Mouse (Mus musculus): ENCODE results near the gene Acaca.
"Not testable (repeated sequence)": the region's sequence is repeated elsewhere in the genome, so short reads cannot be mapped to it uniquely, and the experiment has no call there.

Acaca gene

DNA sequence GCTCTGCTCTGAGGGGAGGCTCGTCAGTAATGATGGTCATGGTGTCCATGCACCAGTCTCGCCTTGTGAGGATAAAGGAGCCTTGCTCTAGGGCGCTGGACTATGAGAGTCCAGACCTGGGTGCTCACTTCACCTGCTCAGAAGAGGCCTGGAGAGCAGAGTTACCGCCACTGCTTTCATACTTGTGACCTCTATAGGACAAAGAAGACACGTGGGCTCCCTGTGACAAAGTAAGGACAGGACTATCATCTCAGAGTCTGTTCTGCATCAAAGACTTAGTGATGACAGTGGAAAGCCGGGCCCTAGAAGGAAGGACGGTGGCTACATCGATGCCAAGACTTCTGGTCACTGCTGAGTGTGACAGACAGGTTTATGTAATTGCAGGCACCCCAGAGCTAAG, 261.7 kb downstream of the Acaca start:
- DNase-seq (ENCODE audit: low read depth, low spot score): no peak

DNA sequence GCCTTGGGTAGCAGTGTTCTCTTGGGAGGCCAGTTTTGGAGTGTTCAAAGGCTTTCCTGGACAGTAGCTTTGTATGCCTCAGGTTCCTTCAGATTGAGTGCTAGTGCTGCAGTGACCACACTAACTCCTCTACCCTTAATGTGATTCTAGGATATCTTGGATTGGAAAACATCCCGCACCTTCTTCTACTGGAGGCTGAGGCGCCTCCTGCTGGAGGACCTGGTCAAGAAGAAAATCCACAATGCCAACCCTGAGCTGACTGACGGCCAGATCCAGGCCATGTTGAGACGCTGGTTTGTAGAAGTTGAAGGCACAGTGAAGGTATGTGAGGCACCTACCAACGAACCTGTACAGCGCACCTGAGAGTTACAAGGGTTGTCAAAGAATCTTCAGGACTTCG, 262.6 kb downstream of the Acaca start:
- not testable (repeated sequence) for DNase-seq (ENCODE audit: low read depth, low spot score)

DNA sequence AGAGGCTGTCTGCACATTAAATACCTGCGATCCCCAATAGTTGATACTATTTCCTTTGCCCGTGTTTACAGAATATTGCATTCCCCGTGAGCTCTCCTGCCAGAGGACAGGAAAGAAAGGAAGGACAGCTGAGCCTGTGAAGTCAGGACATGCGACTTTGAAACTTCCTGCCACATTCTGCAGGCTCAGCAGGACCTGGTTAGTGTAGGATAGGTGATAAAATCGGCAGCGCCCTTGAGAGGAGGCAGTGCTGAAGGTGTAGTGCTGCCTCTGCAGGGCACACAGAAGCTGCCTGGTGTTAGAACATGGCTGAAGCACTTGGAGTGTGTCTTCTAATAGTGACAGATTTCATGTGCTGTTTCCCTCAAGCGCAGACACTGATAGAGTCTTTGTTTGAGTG, 264.1 kb downstream of the Acaca start:
- no peak for DNase-seq (ENCODE audit: low read depth, low spot score)

DNA sequence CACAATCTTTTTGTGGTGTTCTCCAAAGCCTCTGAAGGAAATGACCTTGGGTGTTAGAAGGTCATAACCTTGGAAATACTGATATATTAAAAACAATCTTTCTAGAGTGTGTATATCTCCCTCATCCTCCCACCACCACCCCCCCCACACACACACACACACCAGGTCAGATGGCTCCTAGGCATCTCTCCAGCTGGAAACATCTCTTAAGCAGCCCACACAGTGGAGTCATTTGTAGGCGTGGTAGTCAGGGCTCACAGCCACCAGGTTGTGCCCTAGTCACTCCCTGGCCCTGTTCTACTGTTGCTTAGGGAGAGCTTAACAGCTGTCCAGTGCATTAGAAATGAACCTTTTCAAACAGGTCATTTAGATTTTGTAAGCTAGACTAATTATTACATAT, 265.5 kb downstream of the Acaca start:
- no peak for DNase-seq (ENCODE audit: low read depth, low spot score)

DNA sequence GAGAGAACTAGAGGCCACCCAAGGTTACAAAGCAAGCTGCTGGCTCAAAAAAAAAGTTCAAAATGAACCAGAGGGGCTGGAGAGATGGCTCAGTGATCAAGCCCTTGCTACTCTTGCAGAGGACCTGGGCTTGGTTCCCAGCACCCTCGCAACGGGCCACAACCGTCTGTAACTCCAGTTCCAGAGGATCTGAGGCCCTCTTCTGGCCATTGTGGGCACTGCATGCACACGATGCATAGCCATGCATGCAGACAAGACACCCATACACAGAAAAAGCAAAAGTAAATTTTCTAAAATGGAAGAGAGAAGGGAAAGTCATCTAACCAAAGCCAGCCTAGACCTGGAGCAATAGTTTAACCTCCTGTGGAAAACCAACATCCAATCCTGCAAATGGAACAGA, 277.3 kb downstream of the Acaca start:
- DNase-seq (ENCODE audit: low read depth, low spot score): no peak

DNA sequence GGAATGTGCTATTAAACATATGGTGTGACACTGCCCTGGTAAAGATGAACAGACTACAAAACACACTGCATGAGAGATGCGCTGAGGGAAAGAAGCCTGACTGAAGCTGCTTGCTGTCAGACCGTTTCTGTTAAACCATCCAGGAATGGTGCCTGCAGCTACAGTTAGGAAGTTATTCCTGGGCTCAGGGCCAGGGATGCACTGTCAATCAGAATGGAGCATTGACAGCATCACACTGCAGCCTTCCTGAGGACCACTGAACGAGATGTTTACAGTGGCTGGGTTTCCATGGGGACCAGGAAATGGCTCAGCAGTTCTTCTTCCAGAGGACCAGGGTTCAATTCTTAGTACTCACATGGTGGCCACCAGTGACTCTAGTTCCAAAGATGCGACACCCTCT, 280.9 kb downstream of the Acaca start:
- no peak for DNase-seq (ENCODE audit: low read depth, low spot score)

DNA sequence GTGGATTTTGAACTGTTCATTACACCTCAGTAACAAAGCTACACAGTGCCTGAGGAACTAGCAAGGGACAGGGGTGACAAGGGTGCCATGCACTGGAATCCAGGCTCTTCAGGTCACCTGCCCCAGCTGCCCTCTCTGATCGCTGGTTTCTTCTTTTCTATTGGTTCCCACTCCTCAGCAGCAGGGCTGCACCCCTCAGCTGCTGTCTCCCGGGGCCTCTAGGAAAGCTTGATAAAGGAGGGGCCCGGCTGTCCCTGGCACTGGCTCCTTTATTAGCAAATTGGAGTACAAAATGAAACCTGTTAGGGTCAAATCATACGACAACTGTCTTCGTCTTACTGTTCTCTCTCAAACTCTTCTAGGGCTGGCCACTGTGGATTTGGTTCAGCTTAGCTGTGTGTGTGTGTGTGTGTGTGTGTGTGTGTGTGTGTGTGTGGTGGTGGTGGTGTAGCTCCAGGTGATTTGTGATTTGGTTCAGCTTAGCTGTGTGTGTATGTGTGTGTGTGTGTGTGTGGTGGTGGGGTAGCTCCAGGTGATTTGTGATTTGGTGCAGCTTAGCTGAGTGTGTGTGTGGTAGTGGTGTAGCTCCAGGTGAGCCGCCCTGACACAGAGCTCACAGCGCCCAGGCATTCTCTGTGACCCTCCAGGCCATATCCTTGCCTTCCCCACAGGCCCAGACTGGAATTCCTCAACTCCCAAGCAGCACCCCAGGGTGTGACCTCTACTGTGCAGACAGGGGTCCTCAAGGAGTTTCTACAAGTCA, 281.6 kb downstream of the Acaca start:
- no peak for DNase-seq (ENCODE audit: low read depth, low spot score)

DNA sequence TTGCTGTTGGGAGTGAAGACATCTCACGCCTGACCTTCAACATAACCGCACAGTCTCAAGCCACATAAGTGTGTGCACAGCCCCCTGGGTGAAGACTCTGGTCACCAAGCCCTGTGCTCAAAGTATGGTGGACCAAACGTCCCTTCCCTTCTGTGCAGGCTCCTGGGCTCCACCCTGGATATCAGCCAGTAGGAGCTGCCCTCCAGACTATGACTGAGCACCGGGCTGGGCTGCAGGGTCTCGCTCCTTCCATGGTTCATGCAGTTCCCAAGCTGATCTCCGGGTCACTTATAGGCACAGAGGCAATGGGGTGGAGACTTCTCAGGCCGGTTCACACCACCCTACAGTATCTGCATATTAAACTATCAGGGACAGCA, 282.2 kb downstream of the Acaca start:
- no peak for DNase-seq (ENCODE audit: low read depth, low spot score)

DNA sequence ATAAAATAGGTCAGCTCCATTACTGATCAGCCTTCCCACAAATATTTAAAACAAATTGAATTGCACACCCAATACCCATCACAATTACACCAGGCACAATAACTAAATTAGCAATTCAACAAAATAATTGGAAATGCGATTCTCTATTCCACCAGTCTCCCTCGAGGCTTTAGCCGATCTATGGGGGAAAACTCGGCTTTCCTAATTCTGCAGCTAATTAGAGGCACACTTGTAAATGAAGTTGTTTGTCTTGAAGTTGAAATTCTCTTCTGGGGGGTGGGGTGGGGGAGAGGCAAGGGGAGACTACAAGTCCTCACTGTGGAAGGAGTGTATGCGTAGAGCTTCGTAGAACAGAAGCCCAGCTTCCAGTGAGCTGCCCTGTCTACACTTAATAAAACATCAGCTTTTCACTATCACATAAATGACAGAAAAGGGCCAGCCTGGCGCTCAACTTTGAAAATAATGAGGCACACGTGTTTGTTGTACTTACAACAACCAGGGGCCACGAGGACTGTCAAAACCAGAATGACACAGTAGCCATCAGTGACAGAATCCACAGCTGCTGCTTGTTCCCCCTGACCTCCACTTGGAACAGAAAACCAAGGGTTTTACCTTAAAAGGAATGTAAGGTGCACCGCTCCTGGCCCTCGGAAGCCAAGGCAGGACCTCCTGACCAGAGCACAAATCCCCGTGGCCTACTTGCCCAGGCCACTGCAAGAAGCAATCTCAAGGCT, 282.9 kb downstream of the Acaca start:
- no peak for DNase-seq (ENCODE audit: low read depth, low spot score)

DNA sequence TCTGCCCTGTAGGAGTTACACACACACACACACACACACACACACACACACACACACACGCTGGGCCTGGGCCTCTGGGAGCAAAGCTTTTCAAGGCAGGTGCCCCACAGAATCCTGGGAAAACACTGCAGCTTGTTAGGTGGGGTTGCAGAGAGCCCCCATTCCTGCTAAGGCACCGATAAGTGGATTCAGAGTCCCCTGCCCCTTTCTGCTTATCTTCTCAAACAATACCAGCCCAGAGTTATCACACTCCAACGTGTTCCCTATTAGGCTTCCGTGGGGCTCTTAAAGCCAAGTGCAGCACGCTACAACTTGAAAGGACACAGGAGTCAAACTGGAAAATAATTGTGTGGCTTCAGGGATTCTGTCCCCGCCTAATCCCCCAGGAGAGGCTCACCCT, 283.6 kb downstream of the Acaca start:
- DNase-seq (ENCODE audit: low read depth, low spot score): no peak

DNA sequence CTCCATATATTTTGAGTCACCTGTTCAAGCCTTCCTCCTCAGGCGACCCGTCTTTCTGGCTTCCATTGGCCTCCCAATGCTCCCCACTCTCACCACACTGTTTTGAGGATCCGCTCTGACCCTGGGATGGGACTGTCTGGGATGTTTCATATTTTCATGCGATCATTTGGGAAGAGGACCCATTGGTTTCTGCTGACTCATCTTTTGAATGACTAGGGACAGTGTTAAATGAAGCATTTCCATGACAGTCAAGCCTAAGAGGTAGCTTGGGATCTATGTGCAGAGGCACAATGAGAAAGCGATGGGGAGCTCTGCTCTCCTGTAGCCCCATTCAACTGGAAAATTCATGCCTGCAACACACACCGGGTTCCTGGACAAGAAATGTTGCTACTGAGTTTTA, 291.3 kb downstream of the Acaca start:
- DNase-seq (ENCODE audit: low read depth, low spot score): no peak

DNA sequence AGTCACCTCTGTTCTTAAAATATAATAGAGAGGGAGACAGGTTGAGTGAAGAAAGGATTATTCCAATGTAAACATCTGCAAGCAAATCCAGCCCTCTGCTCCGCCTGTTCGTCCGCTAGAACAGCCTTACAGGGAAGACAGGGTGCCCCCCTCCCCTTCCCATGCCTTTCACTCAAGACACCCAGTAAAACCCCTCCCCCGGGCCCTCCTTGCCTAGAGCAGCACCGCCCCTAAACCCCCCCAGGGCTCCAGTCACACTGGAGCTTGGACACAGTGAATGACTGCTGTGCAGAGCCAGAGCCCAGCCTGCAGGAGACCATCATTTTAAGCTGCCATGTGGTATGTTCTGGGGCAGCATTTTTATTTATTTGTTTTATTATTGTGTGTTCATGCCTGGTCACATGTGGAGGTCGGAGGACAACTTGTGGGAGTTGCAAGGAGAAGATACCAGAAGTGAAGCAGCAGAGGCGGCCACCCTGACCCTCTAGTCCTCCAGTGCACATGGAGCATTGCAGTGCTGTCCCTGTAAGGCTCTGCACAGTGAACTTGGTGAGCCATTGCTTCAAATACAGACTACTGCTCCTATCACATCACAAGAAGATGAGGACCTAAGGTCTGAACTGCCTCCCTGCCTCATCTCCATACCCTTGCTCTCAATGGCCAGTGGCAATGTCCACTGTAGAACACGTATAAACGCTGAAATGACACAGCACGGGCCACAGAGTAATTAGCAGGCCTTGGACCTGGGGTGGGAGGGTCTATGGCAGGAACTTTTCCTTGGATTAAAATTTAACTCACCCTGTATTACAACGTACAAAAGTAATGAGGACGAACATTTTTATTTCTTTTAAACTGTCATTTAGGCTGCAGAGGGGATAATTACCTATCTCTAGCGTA, 296.5 kb downstream of the Acaca start:
- DNase-seq (ENCODE audit: low read depth, low spot score): no peak

DNA sequence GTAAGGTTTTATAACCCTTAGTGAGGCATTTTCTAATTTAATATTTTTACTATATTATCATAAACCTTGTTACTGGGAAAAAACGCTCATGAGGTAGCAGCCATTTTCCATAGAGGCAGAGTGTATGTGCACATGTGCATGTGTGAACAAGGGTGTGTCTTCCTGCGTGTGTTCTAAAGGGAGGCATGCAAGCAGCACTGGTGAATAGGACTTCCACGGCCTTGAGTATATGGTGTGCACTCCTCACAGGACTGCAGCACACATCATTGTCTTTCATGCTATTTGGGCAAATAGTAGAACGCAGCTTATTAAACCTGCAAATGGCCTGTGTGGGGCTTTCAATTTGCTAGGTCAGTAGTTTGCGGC, 297.1 kb downstream of the Acaca start:
- no peak for DNase-seq (ENCODE audit: low read depth, low spot score)

DNA sequence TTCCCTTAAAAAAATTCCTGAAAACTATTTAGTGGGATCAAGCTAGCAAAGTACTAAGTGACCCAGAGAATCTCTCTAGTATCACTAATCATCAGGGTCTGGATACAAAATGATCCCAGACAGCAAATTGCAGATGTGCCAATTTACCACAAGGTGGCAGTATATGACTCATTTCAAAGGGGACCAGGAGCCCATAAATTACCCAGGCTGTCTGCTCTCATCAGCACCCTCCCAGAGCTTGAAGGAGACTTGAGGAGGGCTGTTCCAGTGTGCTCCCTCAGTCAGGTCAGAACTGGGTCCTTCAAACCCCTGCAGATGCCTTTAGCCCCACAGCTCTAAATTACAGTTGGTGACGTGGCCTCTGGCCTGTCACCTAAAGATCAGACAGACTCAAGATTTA, 300.1 kb downstream of the Acaca start:
- DNase-seq (ENCODE audit: low read depth, low spot score): peak; percentile 33

DNA sequence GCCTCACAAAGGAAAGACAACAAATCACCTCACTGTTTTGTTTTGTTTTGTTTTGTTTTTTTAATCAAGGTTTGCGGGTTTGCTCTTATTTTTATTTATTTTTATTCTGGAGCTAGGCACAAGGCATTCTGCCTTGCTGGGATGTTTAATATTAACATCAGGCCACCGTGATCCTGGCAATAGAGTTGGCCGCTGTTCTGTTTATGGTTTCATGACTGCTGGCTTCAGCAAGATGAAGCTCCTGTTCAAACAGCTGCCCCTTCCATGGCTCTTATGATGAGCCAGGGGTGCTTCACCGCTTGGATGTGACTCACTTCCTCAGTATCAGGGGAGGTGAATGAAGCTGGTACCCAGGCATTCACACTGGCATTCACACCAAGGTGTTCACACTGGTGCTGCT, 300.9 kb downstream of the Acaca start:
- DNase-seq (ENCODE audit: low read depth, low spot score): no peak

DNA sequence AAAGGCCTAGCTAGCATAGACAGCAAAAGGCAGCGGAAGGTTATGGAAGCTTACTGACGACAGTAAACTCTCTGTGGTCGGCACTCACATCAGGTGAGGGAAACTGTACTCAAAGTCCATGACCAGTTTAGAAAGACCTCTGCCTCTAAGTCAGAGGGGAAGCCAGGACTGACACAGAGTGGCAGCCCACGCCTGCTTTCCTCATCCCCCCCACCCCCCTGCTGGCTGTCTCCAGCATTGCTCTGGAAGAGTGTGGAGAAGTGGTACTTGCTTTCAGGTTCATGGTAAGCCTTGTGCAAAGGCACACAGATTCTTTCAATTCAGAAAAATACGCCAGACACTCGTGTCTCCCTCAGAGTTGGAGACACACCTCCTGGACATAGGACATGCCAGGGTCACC, 305.4 kb downstream of the Acaca start:
- DNase-seq (ENCODE audit: low read depth, low spot score): no peak

DNA sequence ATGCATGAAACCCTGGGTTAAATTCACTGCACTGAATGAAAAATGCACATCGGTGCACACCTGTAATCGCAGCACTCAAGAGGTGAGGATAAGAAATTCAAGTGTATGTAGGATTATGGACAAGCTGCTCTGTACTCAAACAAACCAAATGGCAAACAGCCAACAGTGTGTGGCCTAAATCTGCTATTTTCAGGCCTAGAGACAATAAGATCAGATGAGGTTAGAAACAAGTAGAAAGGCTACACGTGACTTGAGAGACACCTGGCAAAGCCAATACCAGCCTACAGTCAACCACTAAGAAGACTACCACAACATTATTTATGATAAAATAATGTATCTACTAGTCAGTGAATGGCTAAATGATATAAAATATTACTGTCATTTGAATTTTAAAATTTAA, 310.9 kb downstream of the Acaca start:
- no peak for DNase-seq (ENCODE audit: low read depth, low spot score)

DNA sequence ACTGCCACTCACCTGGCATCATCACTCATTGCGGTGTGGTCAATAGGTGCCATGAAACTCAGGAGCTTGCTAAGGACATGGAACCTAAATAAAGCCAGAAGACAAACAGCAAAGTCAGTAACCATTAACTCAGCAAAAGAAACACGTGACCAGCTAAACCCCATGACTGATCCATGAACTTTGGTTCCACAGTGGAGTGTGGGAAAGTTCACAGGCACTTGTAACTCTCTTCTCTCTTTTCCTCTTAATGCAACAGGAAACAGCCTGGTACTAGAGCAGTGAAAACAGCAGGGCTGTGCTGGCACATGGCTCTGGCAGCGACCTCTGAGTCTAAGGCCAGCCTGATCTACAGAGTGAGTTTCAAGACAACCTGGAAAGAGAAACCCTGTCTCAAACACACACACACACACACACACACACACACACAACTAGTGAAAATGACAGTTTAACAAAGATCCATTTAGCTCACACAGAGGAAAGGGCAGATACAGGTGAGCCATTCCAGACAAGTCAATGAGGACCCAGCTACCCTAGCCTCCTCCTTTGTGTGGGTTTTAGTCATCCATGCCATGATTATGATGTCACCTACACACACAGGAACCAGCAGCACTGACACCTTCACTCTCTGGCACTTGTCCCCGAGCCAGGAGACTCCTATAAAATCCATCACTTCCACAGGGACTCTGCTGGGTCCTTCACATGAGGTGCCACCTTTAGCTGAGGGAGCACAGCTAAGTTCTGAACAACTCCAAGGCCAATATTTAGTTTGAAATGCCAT, 313.3 kb downstream of the Acaca start:
- no peak for DNase-seq (ENCODE audit: low read depth, low spot score)

Measured in telencephalon, adult 2 months (tissue).